Mouse (Mus musculus): Measurements from ENCODE around the gene Gm17584.
"Not testable (repeated sequence)": the region's sequence is repeated elsewhere in the genome, so short reads cannot be mapped to it uniquely, and the experiment has no call there.

Gm17584 gene

DNA sequence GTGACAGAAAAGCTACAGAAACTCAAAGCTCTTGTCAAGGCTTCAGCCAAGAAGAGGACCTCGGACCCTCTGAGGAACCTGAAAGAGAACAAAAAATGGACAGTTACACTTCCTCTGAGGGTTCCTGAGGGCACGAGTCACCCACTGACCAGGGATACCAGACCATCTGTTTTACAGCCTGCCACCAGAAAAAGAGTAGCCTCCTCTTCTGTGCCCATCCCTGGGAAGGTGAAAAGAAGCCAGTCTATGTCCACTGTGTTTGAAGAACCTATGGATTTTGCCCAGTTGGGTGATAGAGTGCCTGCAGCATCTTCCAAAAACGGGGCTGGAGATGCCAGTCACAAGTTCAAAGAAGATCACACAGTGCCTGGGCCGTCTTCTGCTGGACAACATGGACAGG lies at the start of gene Gm17584:
Gene Gm17584, plus strand, starts transcription at position 301 of the 400 bp plus-strand sequence.
- DNase-seq (ENCODE audit: low read depth), result not testable (repeated sequence)
